Mouse (Mus musculus) heart, adult 2 months (tissue): ENCODE results near the gene BC051019. TPM values are rescaled to one million over a fixed set of nuclear protein-coding genes. Genes with fewer than 3 reads are reported as not detected.
A peak's percentile ranks its signal among the peaks of the same experiment; 100 is the strongest.

Experiments
- DNase-seq, 2 experiments: peaks; one replicate each; pipeline ENCODE4 v3.0.0; 2021
- H3K27ac ChIP-seq: fragments of 200-600 bp; 2 replicates; pipeline ENCODE4 v1.8.1; 2022
- H3K27me3 ChIP-seq: fragments of 200-500 bp; 2 replicates; pipeline ENCODE4 v1.6.1; 2012; ENCODE audit warnings: mild to moderate bottlenecking, low read length, inconsistent platforms, mixed read lengths; ENCODE audit not compliant: control insufficient read depth, insufficient read depth
- H3K36me3 ChIP-seq: fragments of 200-500 bp; 2 replicates; pipeline ENCODE4 v1.6.1; 2012; ENCODE audit warnings: low read length, inconsistent platforms; ENCODE audit not compliant: control insufficient read depth, insufficient read depth
- H3K4me1 ChIP-seq: fragments of 200-500 bp; 2 replicates; pipeline ENCODE4 v1.6.1; 2011; ENCODE audit warnings: low read length; ENCODE audit not compliant: control insufficient read depth, insufficient read depth
- H3K4me3 ChIP-seq: fragments of 200-600 bp; 2 replicates; pipeline ENCODE4 v1.8.1; 2022
- H3K79me2 ChIP-seq: fragments of 200-500 bp; replicated peaks from 2 replicates; pipeline ENCODE4 v1.6.1; 2012; ENCODE audit warnings: mild to moderate bottlenecking, inconsistent platforms, low read length, moderate library complexity, mixed read lengths; ENCODE audit not compliant: control insufficient read depth, insufficient read depth
- H3K9ac ChIP-seq: fragments of 200-500 bp; 2 replicates; pipeline ENCODE4 v1.6.1; 2012; ENCODE audit warnings: low read depth, mild to moderate bottlenecking, control low read depth, inconsistent platforms, low read length, mixed read lengths
- CTCF ChIP-seq: fragments of 200-600 bp; IDR thresholded peaks from 2 replicates; pipeline ENCODE4 v1.8.1; 2022; ENCODE audit warnings: antibody characterized with exemption, mild to moderate bottlenecking, moderate library complexity
- EP300 ChIP-seq: fragments of 200-500 bp; IDR thresholded peaks from 2 replicates; pipeline ENCODE4 v1.6.1; 2011; ENCODE audit warnings: low read depth, low read length, control low read depth; ENCODE audit not compliant: insufficient read depth
- POLR2A ChIP-seq: fragments of 200-500 bp; IDR thresholded peaks from 2 replicates; pipeline ENCODE4 v1.6.1; 2011; ENCODE audit warnings: mild to moderate bottlenecking, low read depth, low read length, control low read depth; ENCODE audit not compliant: insufficient read depth
- WGBS: fragments of 180-500 bp; shearing (Covaris S2); methylation state at CpG from one replicate; pipeline ENCODE4 v1.1.7; 2018; 5-methylcytosine and 5-hydroxymethylcytosine counted together
- intact Hi-C: fragments of 180-260 bp; cut with DNase I; formaldehyde crosslinking; loops from one replicate; pipeline ENCODE4 v1.15.1; 2025
- polyA plus RNA-seq: library from polyadenylated mRNA; depleted of rRNA; stranded (reverse); fragments of >200 nt; gene quantifications from 2 replicates; pipeline ENCODE4 v1.2.3, GENCODE M21; 2012
- total RNA-seq, 2 experiments: library from RNA; stranded (reverse); gene quantifications; 2 replicates each; pipeline ENCODE4 v1.2.3; 2021

The BC051019 gene
- total and polyA plus RNA-seq, 3 experiments: 1.5 TPM; not detected in 2

GRCm38 (mm10) chr7:109754034-109754433, 30.4 kb upstream of the BC051019 start:
- no peaks in the 10 kb centered on the region for H3K36me3 ChIP-seq
- DNase-seq: no peak
- H3K79me2 ChIP-seq: no peaks in the 10 kb centered on the region
- H3K4me1 ChIP-seq: peaks cover 3% of the 10 kb centered on the region
- intact Hi-C loops: no loop called here
- H3K4me3 ChIP-seq: no peak overlapping the region
- no peak overlapping the region for H3K27ac ChIP-seq
- WGBS: 94% methylated on average over 8 of the region's 8 CpGs
- H3K9ac ChIP-seq: no peak overlapping the region
- H3K27me3 ChIP-seq: no peaks in the 10 kb centered on the region
- TF ChIP-seq EP300 (no peak), POLR2A (no peak), CTCF (no peak)

GRCm38 (mm10) chr7:109752008-109752925, 28.6 kb upstream of the BC051019 start, which contains the start of gene Tmem9b:
TSS of gene Tmem9b (minus strand) at chr7:109752875.
- under 1% methylated on average over 73 of the region's 74 CpGs for WGBS
- peak; percentile 92 for DNase-seq
- intact Hi-C loops: no loop called here

GRCm38 (mm10) chr7:109751427-109752007, 27.9 kb upstream of the BC051019 start:
- intact Hi-C loops: no loop called here

More at GRCm38 (mm10) chr7:109752008-109752925, 28.6 kb upstream of the BC051019 start, which contains the start of gene Tmem9b:
- Histone ChIP-seq H3K27me3 (no peaks in the 10 kb centered on the region), H3K4me3 (peak within 1 kb of the TSS; percentile 85), H3K4me1 (peaks cover 3% of the 10 kb centered on the region), H3K9ac (peak within 1 kb of the TSS; percentile 95), H3K36me3 (no peaks in the 10 kb centered on the region), H3K27ac (peak within 1 kb of the TSS; percentile 97), H3K79me2 (peaks cover 2% of the 10 kb centered on the region; the same call in 1 of the 2 replicates)
- TF ChIP-seq CTCF: peak; percentile 50
- TF ChIP-seq POLR2A: peak; percentile 72
- 0 out of 2 replicates have a peak, but pooled peaks have one; percentile 40 for TF ChIP-seq EP300

DNA sequence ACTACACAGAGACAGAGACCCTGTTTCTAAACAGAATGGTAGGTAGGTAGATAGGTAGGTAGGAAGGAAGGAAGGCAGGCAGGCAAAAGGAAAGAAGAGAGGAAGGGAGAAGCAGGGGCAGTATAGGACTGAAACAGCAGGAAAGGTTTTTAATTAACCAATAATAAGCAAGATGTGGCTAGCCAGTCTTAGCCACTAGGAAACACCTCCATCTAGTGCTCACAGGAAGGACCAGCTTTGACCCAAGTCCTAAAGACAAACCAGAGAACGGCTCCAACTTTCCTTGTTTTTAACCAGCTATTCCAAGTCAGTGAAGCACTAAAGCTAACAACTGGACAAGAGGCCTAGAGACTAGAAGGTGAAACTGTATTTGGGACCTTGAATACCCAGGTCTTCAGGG, 24.1 kb upstream of the BC051019 start:
- H3K4me3 ChIP-seq: no peak overlapping the region
- 37% methylated on average over 1 of the region's 1 CpGs for WGBS
- peaks cover 2% of the 10 kb centered on the region; the same call in 1 of the 2 replicates for H3K79me2 ChIP-seq
- H3K4me1 ChIP-seq: peaks cover 3% of the 10 kb centered on the region
- H3K27me3 ChIP-seq: no peaks in the 10 kb centered on the region
- no peak overlapping the region for H3K9ac ChIP-seq
- no peaks in the 10 kb centered on the region for H3K36me3 ChIP-seq
- TF ChIP-seq CTCF (peak; percentile 51), EP300 (no peak), POLR2A (no peak)
- intact Hi-C loops: no loop called here
- no peak overlapping the region for H3K27ac ChIP-seq
- DNase-seq: no peak

More at GRCm38 (mm10) chr7:109751427-109752007, 27.9 kb upstream of the BC051019 start:
- peak overlapping the region; percentile 85 for H3K4me3 ChIP-seq
- H3K27ac ChIP-seq: peak overlapping the region; percentile 97
- TF ChIP-seq CTCF: no peak
- no peak for TF ChIP-seq POLR2A
- TF ChIP-seq EP300: no peak
- peaks cover 3% of the 10 kb centered on the region for H3K4me1 ChIP-seq
- H3K27me3 ChIP-seq: no peaks in the 10 kb centered on the region
- peaks cover 2% of the 10 kb centered on the region; the same call in 1 of the 2 replicates for H3K79me2 ChIP-seq
- H3K36me3 ChIP-seq: no peaks in the 10 kb centered on the region
- H3K9ac ChIP-seq: peak overlapping the region; percentile 95
- no peak for DNase-seq
- 2% methylated on average over 13 of the region's 13 CpGs for WGBS

DNA sequence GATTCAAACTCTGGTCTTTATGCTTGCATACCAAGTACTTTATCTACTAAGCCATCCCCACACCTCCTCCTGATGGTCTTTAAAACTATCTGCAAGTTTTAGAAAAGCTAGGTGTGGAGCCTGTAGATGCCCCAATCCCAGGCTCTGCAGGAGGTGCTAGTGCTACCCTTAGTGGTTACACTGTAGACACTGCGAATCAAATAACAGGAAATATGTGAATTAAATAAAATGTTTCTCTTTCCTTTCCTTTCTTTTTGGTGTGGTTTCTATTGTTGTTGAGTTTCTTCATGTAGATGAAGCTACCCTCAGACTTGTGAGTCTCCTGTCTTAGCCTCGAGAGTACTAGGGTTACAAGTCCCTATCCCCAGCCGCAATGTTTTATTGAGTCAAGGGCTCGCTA, 18.1 kb upstream of the BC051019 start:
- WGBS: 89% methylated on average over 4 of the region's 4 CpGs
- Histone ChIP-seq H3K4me1 (no peaks in the 10 kb centered on the region), H3K4me3 (no peak overlapping the region), H3K36me3 (no peaks in the 10 kb centered on the region; the same call in none of the 2 replicates), H3K27me3 (no peaks in the 10 kb centered on the region), H3K27ac (no peak overlapping the region), H3K79me2 (no peaks in the 10 kb centered on the region), H3K9ac (no peak overlapping the region)
- intact Hi-C loops: no loop called here
- no peak for DNase-seq
- TF ChIP-seq CTCF (no peak), POLR2A (no peak), EP300 (no peak)
